Mouse (Mus musculus): ENCODE results near the gene Nfkbid. TPM values are rescaled to one million over a fixed set of nuclear protein-coding genes. Genes with fewer than 3 reads are reported as not detected.

The Nfkbid gene
- polyA plus RNA-seq, 1 experiment from 2014 or later = 2.7 TPM

DNA sequence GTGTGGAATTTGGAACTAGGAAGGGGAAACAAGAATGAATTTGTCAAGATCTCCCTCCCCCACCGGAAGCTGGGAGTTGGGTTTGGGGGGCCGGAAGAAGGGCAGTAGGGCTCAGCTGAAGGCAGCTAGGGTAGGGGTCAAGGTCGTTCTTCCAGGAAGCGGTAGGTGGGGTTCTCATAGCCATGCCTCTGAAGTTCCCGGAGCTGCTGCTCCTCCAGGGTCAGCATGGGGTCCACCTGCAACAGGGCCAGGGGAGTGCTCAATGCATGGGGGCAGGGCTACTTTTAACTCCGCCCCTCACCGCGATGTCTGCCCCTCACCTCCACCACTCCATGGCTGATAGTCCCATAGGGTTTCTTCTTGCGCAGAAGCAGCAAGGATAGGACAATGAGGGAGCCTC lies 13.6 kb downstream of the Nfkbid start:
- WGBS = 62% methylated on average over 9 of the region's 9 CpGs
- H3K36me3 ChIP-seq (ENCODE audit: control insufficient read depth, insufficient read depth, low read length) = peaks cover 23% of the 10 kb centered on the region
- no peaks in the 10 kb centered on the region for H3K9me3 ChIP-seq (replicated peaks; ENCODE audit: control insufficient read depth, low read length, poor library complexity, severe bottlenecking)
- no peak overlapping the region for H3K4me2 ChIP-seq (ENCODE audit: low read length)
- H3K9ac ChIP-seq (ENCODE audit: low read depth, low read length) = no peak overlapping the region
- H3K4me3 ChIP-seq (ENCODE audit: low read depth, low read length) = no peak overlapping the region
- ATAC-seq = no peak
- no peak overlapping the region for H3K27ac ChIP-seq (ENCODE audit: low read length)
- H3K27me3 ChIP-seq (ENCODE audit: control insufficient read depth, insufficient read depth, low read depth, low read length) = no peaks in the 10 kb centered on the region
- H3K4me1 ChIP-seq (ENCODE audit: control insufficient read depth, insufficient read depth, low read length) = no peaks in the 10 kb centered on the region

DNA sequence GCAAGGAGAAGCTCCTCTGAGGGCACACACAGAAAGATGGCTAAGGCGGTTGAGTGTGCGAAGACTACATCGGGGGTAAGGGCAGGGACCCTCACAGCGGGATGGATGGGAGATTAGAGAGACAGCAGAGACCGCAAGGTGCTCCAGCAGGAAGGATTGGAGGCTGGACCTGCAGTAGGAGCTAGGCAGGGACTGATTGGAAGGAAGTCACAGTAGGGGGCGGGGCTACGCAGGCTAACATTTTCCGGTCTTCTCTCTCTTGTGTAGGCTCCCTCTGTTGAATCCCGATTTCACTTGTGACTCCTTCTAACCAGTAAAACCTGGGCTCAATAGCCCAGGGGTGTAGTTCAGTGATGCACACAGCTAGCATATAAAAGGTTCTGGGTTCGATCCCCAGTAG lies 15.3 kb downstream of the Nfkbid start:
- Histone ChIP-seq H3K4me2 (ENCODE audit: low read length) (no peak overlapping the region), H3K9ac (ENCODE audit: low read depth, low read length) (no peak overlapping the region), H3K27me3 (ENCODE audit: control insufficient read depth, insufficient read depth, low read depth, low read length) (no peaks in the 10 kb centered on the region), H3K27ac (ENCODE audit: low read length) (no peak overlapping the region), H3K9me3 (replicated peaks; ENCODE audit: control insufficient read depth, low read length, poor library complexity, severe bottlenecking) (no peaks in the 10 kb centered on the region), H3K36me3 (ENCODE audit: control insufficient read depth, insufficient read depth, low read length) (peaks cover 28% of the 10 kb centered on the region), H3K4me1 (ENCODE audit: control insufficient read depth, insufficient read depth, low read length) (no peaks in the 10 kb centered on the region), H3K4me3 (ENCODE audit: low read depth, low read length) (no peak overlapping the region)
- whole genome bisulfite sequencing = 28% methylated on average over 10 of the region's 10 CpGs
- no peak for ATAC-seq

DNA sequence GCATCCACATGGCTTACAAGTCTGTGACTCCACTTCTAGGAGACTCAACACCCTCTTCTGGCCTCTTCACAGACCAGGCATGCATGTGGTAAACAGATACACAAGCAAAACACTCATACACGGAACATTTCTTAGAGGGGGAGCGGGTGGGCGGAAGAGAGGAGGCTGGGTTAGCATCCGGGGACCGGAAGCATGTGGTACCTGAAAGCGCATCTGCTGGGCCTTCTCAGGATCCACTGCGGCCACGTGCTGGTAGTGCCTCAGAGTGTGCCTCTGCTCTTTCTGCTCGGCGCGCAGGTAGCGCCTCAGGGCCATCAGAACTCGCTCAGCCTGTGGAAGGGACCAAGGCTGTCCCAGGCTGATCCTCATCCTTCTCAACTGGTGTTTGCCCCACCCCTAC lies 18.2 kb downstream of the Nfkbid start:
- no peak overlapping the region for H3K4me3 ChIP-seq (ENCODE audit: low read depth, low read length)
- WGBS = 77% methylated on average over 13 of the region's 13 CpGs
- H3K9ac ChIP-seq (ENCODE audit: low read depth, low read length) = no peak overlapping the region
- no peak overlapping the region for H3K27ac ChIP-seq (ENCODE audit: low read length)
- H3K9me3 ChIP-seq (replicated peaks; ENCODE audit: control insufficient read depth, low read length, poor library complexity, severe bottlenecking) = no peaks in the 10 kb centered on the region
- H3K4me2 ChIP-seq (ENCODE audit: low read length) = no peak overlapping the region
- H3K4me1 ChIP-seq (ENCODE audit: control insufficient read depth, insufficient read depth, low read length) = peaks cover 19% of the 10 kb centered on the region
- peaks cover 36% of the 10 kb centered on the region for H3K36me3 ChIP-seq (ENCODE audit: control insufficient read depth, insufficient read depth, low read length)
- H3K27me3 ChIP-seq (ENCODE audit: control insufficient read depth, insufficient read depth, low read depth, low read length) = no peaks in the 10 kb centered on the region
- no peak for ATAC-seq

DNA sequence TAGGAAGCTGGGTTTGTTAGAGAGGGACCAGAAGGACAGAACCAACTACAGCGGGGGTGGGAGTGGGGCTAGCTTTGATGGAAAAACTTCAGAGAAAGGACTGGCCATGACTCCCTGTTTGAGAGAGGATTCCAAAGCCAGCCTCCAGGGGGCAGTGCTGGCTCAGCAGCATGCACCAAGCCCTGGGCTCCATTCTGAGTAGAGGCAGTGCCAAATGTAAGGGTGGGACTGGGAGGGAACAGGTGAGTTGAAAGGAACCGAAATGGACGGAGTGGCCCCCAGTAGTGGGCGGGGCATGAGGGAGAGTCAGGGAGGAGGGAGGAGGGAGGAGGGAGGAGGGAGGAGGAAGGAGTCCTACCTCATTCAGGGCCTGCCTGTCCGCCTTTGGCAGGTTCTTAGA lies 19.2 kb downstream of the Nfkbid start:
- no peaks in the 10 kb centered on the region for H3K9me3 ChIP-seq (replicated peaks; ENCODE audit: control insufficient read depth, low read length, poor library complexity, severe bottlenecking)
- WGBS = 23% methylated on average over 4 of the region's 5 CpGs

DNA sequence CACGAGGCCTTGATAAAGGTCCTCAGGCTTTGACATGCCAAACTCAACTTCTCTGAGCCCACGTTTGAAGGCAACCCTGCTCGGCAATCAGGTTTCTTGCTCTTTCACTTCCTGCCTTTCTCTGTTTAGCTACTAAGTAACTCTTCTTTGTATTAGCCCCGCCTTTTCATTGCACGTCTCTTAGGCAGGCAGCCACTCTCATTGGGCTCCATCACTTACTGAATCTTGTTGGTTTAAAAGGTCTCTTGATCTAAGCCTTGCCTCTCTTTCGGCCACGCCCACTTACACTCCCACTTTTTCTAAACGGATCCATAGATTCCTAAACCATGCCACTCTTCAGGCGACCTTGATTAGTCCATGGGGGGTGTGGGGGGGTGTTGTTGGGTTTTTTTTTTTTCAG lies 22.2 kb downstream of the Nfkbid start:
- Histone ChIP-seq H3K27me3 (ENCODE audit: control insufficient read depth, insufficient read depth, low read depth, low read length) (no peaks in the 10 kb centered on the region), H3K36me3 (ENCODE audit: control insufficient read depth, insufficient read depth, low read length) (peaks cover 18% of the 10 kb centered on the region; the same call in 1 of the 2 replicates), H3K4me1 (ENCODE audit: control insufficient read depth, insufficient read depth, low read length) (peaks cover 25% of the 10 kb centered on the region), H3K9me3 (replicated peaks; ENCODE audit: control insufficient read depth, low read length, poor library complexity, severe bottlenecking) (no peaks in the 10 kb centered on the region), H3K4me2 (ENCODE audit: low read length) (peak overlapping the region; percentile 93), H3K9ac (ENCODE audit: low read depth, low read length) (peak overlapping the region; percentile 96), H3K4me3 (ENCODE audit: low read depth, low read length) (peak overlapping the region; percentile 73), H3K27ac (ENCODE audit: low read length) (peak overlapping the region; percentile 98)
- no peak for ATAC-seq
- 14% methylated on average over 9 of the region's 9 CpGs for WGBS

More for the DNA sequence above, 19.2 kb downstream of the Nfkbid start:
- ATAC-seq = no peak
- no peak overlapping the region for H3K4me2 ChIP-seq (ENCODE audit: low read length)
- H3K4me1 ChIP-seq (ENCODE audit: control insufficient read depth, insufficient read depth, low read length) = peaks cover 19% of the 10 kb centered on the region
- no peak overlapping the region for H3K4me3 ChIP-seq (ENCODE audit: low read depth, low read length)
- H3K36me3 ChIP-seq (ENCODE audit: control insufficient read depth, insufficient read depth, low read length) = peaks cover 28% of the 10 kb centered on the region
- no peaks in the 10 kb centered on the region for H3K27me3 ChIP-seq (ENCODE audit: control insufficient read depth, insufficient read depth, low read depth, low read length)
- no peak overlapping the region for H3K27ac ChIP-seq (ENCODE audit: low read length)
- 0 out of 2 replicates have a peak overlapping the region, but pooled peaks have one; percentile 18 for H3K9ac ChIP-seq (ENCODE audit: low read depth, low read length)

DNA sequence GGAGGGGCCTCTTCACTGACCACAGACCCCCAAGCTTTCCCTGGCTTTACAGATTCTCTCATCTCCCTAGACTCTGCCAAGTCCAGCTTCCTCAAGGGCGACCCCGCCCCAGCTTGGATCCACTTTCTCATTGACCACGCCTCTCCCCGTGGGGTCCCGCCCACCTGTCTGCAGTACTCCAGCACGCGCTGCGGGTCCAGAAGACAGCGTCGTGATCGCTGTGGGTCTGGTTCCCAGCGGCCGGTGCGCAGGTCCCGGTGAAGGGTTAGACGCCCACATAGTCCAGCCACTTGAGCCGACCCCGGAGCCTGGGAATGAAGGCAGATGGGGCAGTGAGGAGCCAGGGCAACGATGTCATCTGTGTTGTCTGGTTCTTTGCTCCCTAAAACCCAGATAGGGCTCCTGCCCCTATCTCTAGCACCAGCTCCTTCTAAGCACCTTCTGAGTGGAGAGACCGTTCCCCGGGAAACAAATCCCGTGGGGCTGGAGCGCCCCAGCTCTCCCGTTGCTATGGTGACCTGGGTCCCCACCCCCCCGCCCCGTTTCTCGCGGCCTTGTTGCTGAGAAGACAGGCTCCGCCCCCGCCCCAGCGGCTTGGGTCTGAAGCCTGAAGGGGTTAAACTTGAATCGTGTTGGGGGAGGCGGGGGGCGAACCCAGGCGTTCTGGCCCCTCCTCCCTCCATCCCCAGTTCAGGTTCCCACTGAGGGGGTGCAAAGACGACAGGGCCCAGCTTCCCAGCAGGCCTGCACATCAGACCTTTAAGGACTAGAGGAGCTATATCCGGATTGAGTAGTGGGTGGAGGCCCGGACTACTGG lies 22.8 kb downstream of the Nfkbid start:
- Histone ChIP-seq H3K4me1 (ENCODE audit: control insufficient read depth, insufficient read depth, low read length) (peaks cover 25% of the 10 kb centered on the region), H3K27me3 (ENCODE audit: control insufficient read depth, insufficient read depth, low read depth, low read length) (no peaks in the 10 kb centered on the region), H3K4me2 (ENCODE audit: low read length) (peak overlapping the region; percentile 93), H3K9me3 (replicated peaks; ENCODE audit: control insufficient read depth, low read length, poor library complexity, severe bottlenecking) (no peaks in the 10 kb centered on the region), H3K4me3 (ENCODE audit: low read depth, low read length) (peak overlapping the region; percentile 73), H3K27ac (ENCODE audit: low read length) (peak overlapping the region; percentile 98), H3K36me3 (ENCODE audit: control insufficient read depth, insufficient read depth, low read length) (peaks cover 18% of the 10 kb centered on the region; the same call in 1 of the 2 replicates), H3K9ac (ENCODE audit: low read depth, low read length) (peak overlapping the region; percentile 96)
- peak; percentile 60 for ATAC-seq
- under 1% methylated on average over 34 of the region's 38 CpGs for WGBS

DNA sequence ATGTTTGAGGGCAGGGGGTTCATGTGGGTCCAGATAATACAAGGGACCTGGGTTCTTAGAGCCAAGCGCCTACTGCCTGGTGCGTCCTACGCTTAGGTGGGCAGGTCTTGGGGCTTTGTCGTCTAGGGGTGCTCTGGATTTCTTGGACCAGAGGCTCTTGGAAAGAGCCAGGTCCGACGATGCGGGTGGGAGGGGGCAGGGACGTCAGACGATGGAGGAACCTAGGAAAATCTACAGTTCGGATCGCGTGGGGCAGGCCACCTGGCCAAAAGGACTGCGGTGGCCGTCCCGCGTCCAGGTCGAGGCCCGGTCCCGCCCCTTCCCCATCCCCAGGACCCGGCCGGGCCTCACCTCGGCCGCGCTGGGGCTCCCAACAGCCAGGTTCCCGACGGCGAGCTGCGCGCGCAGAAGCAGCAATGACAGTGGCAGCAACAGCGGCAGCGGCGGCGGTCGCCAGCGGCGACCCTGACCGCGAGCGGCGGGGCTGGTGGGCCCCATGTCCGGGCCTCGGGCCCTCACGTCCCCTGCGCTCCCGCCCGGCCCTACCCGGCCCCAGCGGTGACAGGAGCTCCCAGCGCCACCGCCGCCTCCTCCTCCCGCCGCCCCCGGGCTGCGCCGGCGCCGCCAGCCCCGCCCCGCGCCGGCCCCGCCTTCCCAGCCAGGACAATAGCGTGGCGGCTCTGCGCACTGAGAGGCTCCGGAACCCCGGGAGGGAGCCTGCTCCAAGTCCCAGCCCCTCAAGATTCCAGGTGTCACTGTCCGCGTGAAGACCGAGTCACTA lies 23.6 kb downstream of the Nfkbid start, which contains the start of gene Aplp1:
Gene Aplp1, minus strand, starts transcription at position 565 of the 781 bp plus-strand sequence.
- Histone ChIP-seq H3K9me3 (replicated peaks; ENCODE audit: control insufficient read depth, low read length, poor library complexity, severe bottlenecking) (no peaks in the 10 kb centered on the region), H3K36me3 (ENCODE audit: control insufficient read depth, insufficient read depth, low read length) (peaks cover 13% of the 10 kb centered on the region; the same call in 1 of the 2 replicates), H3K4me2 (ENCODE audit: low read length) (peak within 1 kb of the TSS; percentile 93), H3K9ac (ENCODE audit: low read depth, low read length) (peak within 1 kb of the TSS; percentile 96), H3K27ac (ENCODE audit: low read length) (peak within 1 kb of the TSS; percentile 98), H3K4me1 (ENCODE audit: control insufficient read depth, insufficient read depth, low read length) (peaks cover 25% of the 10 kb centered on the region), H3K4me3 (ENCODE audit: low read depth, low read length) (peak within 1 kb of the TSS; percentile 73), H3K27me3 (ENCODE audit: control insufficient read depth, insufficient read depth, low read depth, low read length) (no peaks in the 10 kb centered on the region)
- ATAC-seq = peak; percentile 78
- under 1% methylated on average over 48 of the region's 72 CpGs for WGBS

DNA sequence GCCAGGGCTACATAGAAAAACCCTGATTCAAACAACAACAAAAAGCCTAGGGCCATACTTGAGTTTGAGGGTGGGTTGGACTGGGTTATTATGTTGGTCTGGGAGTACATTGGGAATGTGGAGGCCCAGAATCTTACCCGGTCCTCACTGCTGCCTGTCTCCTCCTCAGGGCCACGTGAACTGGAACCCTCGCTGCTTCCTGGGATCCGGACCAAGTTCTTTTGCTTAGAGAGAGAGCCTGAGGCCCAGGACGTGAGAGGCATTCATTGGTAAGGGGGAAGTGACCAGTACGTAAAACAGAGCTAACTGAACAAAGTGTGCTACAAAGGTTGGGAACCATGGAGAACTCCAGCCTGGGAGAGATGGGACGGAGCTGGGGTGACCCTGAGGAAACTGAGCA lies 28.7 kb downstream of the Nfkbid start:
- Histone ChIP-seq H3K9ac (ENCODE audit: low read depth, low read length) (no peak overlapping the region), H3K9me3 (replicated peaks; ENCODE audit: control insufficient read depth, low read length, poor library complexity, severe bottlenecking) (no peaks in the 10 kb centered on the region), H3K27me3 (ENCODE audit: control insufficient read depth, insufficient read depth, low read depth, low read length) (peaks cover 31% of the 10 kb centered on the region), H3K4me3 (ENCODE audit: low read depth, low read length) (no peak overlapping the region), H3K36me3 (ENCODE audit: control insufficient read depth, insufficient read depth, low read length) (no peaks in the 10 kb centered on the region), H3K4me2 (ENCODE audit: low read length) (no peak overlapping the region), H3K4me1 (ENCODE audit: control insufficient read depth, insufficient read depth, low read length) (peaks cover 13% of the 10 kb centered on the region), H3K27ac (ENCODE audit: low read length) (no peak overlapping the region)
- 72% methylated on average over 7 of the region's 7 CpGs for WGBS
- no peak for ATAC-seq

DNA sequence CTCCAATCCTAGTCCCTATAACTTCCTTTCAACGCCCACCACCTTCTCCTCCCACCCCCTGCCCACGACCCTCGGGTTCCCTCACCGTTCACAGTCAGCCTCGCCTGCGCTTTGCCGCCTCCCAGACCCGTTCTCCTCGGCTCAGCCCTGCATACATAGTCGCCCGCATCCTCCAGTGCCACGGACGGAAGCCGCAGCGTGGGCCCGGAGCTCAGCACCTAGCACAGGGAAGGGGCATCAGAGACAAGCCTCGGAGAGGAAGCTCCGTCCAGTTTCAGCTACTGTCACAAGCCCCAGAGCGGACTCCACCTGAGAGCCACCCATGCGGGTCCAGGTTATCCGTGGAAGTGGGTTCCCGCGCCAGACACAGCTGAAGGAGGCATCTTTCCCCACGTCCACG lies 31.8 kb downstream of the Nfkbid start:
- no peaks in the 10 kb centered on the region for H3K36me3 ChIP-seq (ENCODE audit: control insufficient read depth, insufficient read depth, low read length)
- H3K4me2 ChIP-seq (ENCODE audit: low read length) = peak overlapping the region; percentile 23
- H3K27me3 ChIP-seq (ENCODE audit: control insufficient read depth, insufficient read depth, low read depth, low read length) = peaks cover 54% of the 10 kb centered on the region
- no peak overlapping the region for H3K27ac ChIP-seq (ENCODE audit: low read length)
- peaks cover 26% of the 10 kb centered on the region for H3K4me1 ChIP-seq (ENCODE audit: control insufficient read depth, insufficient read depth, low read length)
- no peaks in the 10 kb centered on the region for H3K9me3 ChIP-seq (replicated peaks; ENCODE audit: control insufficient read depth, low read length, poor library complexity, severe bottlenecking)
- 18% methylated on average over 25 of the region's 25 CpGs for WGBS
- no peak for ATAC-seq
- H3K9ac ChIP-seq (ENCODE audit: low read depth, low read length) = peak overlapping the region; percentile 46
- no peak overlapping the region for H3K4me3 ChIP-seq (ENCODE audit: low read depth, low read length)

Measured in midbrain, embryonic 16.5 days (tissue).